Mouse (Mus musculus): ENCODE data around the gene Cd6. TPM values are rescaled to one million over a fixed set of nuclear protein-coding genes. Genes with fewer than 3 reads are reported as not detected.

Cd6 gene
- total RNA-seq, 2 experiments from 2014 or later: 0.21 to 3.8 TPM

- 0 out of 2 replicates have a peak, but pooled peaks have one; percentile 14 for ATAC-seq (replicated peaks; ENCODE audit: poor library complexity, severe bottlenecking)
These were observed 9.4 kb upstream of the Cd6 start, which contains the start of gene Slc15a3 for GRCm38 (mm10) chr19:10839010-10839892. TSS of gene Slc15a3 (plus strand) at chr19:10839727.

DNA sequence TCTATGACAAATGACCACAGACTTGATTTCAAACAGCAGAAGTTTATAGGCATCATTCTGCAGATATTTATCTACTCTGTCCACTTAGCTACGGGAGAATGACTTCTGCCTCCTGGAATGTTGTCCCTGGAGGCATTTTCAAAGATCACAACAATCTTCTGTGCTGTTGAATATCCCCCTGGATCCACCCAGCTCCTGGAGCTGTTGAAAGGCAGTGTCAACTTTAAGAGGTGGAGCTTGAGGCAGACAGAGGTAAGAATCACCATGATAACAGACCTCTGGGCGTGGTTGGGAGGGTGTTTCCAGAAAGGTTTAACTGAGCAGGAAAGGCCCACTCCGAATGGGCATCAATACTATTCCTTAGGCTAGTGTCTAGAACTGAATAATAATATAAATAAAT, 5.8 kb upstream of the Cd6 start:
- no peak for ATAC-seq (replicated peaks; ENCODE audit: poor library complexity, severe bottlenecking)

- peak; percentile 36 for ATAC-seq (replicated peaks; ENCODE audit: poor library complexity, severe bottlenecking)
These were observed 3.8 kb upstream of the Cd6 start for GRCm38 (mm10) chr19:10833611-10834010.

- ATAC-seq (replicated peaks; ENCODE audit: poor library complexity, severe bottlenecking): no peak; the same call in 1 of the 2 replicates
These were observed 2.2 kb upstream of the Cd6 start for GRCm38 (mm10) chr19:10832030-10832429.

- peak; percentile 84 for ATAC-seq (replicated peaks; ENCODE audit: poor library complexity, severe bottlenecking)
These were observed 1.6 kb upstream of the Cd6 start for GRCm38 (mm10) chr19:10831424-10831823.

DNA sequence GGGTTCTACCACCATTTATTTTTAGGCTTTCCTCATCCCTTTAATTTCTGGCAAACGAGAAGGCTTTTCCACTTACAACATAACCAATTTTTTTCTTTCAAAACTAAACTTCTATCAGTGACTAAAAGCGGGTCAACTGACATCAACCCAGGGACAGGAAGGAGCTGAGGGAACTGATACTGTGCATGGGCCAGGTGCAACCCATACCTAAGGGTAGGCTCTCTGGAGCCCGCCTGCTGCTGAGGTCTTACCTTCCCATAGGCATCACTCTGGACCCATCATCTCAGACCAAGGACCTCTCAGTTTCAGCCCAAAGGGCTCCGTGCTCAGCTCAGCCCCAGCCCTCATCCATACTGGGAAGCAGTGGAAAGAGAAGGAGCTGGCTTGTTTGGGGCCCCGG, 1.5 kb downstream of the Cd6 start:
- no peak for ATAC-seq (replicated peaks; ENCODE audit: poor library complexity, severe bottlenecking)

DNA sequence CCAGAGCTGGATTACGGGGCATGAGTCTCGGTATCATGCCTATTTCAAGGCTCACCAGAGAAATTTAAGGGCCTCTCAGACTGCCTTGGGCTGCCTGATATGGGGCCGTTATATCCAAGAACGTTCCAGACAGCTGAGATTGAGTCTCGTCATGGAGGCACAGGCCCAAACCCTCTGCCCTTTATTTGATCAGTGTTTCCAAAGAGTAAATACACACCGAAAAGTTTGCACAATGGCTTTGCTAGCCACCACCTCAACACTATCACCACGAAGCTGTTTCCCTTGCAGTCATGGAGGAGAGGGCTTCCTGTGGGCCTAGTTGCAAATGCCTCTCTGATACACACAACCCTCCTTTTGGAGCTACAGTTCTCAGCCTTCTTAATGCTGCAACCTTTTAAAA, 5.8 kb downstream of the Cd6 start:
- ATAC-seq (replicated peaks; ENCODE audit: poor library complexity, severe bottlenecking): no peak

DNA sequence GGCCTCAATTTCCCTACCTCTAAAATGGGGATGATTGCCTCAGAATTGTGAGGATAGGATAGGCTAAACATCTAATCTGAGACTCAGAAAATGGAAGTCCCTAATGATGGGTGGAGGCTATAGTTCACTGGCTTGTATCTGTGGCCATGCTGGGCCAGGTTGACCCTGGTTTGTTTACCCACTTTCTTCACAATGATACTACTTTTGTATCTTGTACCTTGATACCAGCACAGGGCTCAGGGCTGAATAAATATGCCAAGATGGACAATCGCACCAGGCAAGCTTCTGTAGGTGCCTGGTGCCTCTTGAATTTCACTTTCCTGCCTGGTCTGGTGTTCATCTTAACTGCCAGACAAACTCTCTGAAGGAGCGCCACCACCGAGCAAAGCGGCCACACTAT, 7.3 kb downstream of the Cd6 start:
- no peak for ATAC-seq (replicated peaks; ENCODE audit: poor library complexity, severe bottlenecking)

- ATAC-seq (replicated peaks; ENCODE audit: poor library complexity, severe bottlenecking): no peak
These were observed 8.5 kb downstream of the Cd6 start for GRCm38 (mm10) chr19:10821319-10821718.

GRCm38 (mm10) chr19:10818217-10818946, 11.5 kb downstream of the Cd6 start:
- ATAC-seq (replicated peaks; ENCODE audit: poor library complexity, severe bottlenecking): peak; percentile 88

- ATAC-seq (replicated peaks; ENCODE audit: poor library complexity, severe bottlenecking): no peak
These were observed 13.4 kb downstream of the Cd6 start for GRCm38 (mm10) chr19:10816462-10816861.

GRCm38 (mm10) chr19:10815871-10816270, 14.0 kb downstream of the Cd6 start:
- no peak for ATAC-seq (replicated peaks; ENCODE audit: poor library complexity, severe bottlenecking)

DNA sequence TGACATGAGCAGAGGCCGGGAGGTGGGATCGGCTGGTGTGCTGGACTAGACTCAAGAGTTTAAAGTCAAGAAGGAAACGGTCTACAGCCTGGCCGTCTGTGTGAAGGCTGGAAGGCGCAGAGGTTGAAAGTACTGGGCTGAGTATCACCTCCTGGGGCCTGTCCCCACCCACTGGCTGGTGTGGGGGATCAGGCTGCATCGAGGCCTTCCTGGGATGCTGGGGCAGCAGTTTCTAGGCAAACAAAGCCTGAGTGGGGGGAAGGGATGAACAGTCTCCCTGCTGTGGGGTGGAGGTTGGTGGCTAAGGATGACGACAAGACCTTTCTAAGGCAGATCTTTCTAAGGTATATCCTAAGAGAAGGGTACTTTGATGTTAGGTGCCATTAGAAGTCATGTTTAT, 16.0 kb downstream of the Cd6 start:
- no peak for ATAC-seq (replicated peaks; ENCODE audit: poor library complexity, severe bottlenecking)

DNA sequence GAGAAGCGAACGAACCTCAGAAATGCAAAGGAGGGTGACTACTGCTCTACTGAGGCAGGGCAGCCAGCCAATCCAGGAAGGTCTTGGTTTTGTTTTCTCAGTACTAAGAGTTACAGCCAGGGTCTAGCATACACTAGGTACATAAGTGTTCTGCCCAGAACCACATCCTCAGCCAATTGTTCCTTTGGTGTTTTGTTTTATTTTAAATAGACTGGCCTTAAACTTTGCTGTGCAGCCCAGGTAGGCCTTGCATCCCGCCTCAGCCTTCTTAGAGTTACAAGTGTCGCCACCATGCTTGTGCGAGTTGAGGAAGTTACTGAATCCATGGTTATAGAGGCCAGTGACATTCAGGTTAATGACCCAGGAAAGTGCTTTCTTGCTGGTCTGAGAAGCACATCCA, 16.8 kb downstream of the Cd6 start:
- no peak for ATAC-seq (replicated peaks; ENCODE audit: poor library complexity, severe bottlenecking)

DNA sequence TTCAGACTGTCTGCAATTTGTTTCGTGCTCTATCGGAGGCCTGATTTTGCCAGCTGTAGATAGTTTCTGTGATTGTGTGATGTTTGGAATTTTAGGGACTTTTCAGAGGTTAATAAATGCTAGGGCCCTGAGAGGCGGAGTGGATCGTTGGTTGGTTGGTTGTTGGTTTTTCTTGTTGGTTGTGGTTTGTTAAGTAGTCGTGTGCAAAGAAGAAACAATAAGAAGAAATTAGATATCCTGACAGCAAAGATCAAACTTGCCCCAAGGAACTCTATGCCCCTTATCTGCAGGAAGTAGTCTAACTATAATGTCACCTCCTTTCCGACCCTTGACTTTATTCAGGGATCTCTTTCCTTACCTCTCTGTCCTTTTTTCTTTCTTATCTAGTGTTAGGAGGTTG, 18.4 kb downstream of the Cd6 start:
- no peak for ATAC-seq (replicated peaks; ENCODE audit: poor library complexity, severe bottlenecking)

- no peak for ATAC-seq (replicated peaks; ENCODE audit: poor library complexity, severe bottlenecking)
These were observed 19.7 kb downstream of the Cd6 start for GRCm38 (mm10) chr19:10810176-10810492.

DNA sequence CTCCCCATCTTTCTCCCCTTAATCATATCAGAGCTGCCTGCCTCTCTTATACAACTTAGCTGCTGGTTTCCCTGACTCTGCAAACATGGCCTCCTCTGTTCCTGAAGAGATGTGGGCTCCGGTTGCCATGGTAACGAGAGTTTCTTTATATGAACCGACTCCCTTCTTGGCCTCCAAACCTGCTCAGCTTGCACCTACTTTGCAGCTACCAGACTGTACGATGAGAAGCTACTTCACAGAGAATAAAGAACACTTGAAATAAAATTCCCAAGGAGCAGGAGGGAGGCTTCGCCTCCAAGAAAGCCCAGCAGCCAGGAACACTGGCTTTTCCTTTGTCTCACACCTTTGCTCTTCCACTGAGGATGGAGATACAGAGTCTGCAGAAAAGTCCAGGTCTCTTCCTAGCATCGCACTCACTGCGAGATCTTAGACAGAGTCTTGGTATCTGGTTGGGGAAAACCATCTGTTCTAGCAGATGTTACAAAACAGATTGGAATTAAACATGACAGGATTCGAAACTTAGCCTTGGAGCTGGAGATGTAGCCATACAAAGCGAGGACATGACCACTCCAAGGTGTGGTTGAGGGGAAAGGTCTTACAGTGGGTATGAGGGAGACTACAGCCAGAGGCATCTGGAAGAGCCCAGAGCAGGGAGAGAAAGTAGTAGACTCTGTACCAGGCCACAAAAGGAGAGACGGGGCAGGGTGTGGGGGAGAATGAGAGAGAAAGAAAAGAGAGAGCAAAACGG, 20.3 kb downstream of the Cd6 start:
- ATAC-seq (replicated peaks; ENCODE audit: poor library complexity, severe bottlenecking): no peak

- no peak for ATAC-seq (replicated peaks; ENCODE audit: poor library complexity, severe bottlenecking)
These were observed 21.2 kb downstream of the Cd6 start for GRCm38 (mm10) chr19:10808524-10809233.

DNA sequence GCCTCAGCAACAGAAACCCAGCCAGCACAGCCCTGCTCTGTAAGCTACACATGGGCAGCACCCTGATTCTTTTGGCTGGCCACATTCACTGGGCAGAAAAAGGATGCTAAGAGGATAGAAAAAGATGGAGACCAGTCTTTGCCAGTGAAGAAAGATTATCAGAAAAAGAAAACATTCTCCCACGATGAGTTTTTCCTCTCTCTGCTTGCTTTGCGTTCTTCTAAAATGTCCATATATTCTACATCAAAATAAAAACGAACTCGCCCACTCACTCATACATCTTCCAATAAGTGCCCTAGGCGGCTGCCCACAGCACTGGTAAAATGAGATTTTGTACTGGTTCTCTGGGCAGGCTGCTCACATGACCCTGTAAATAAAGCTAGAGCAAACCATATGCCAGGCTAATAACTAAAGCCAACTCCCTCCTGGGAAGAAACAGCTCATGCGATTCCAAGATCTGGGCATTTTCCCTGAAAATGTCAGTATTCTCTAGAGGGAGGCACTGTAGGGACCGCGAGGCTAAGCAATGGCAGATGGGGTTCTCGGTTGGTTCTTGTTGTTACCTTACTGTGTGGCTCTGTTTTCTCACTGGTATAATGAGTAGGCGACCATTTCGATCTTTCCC, 24.1 kb downstream of the Cd6 start:
- no peak for ATAC-seq (replicated peaks; ENCODE audit: poor library complexity, severe bottlenecking)
